Mouse (Mus musculus): Measurements from ENCODE around the gene Foxa3.

DNA sequence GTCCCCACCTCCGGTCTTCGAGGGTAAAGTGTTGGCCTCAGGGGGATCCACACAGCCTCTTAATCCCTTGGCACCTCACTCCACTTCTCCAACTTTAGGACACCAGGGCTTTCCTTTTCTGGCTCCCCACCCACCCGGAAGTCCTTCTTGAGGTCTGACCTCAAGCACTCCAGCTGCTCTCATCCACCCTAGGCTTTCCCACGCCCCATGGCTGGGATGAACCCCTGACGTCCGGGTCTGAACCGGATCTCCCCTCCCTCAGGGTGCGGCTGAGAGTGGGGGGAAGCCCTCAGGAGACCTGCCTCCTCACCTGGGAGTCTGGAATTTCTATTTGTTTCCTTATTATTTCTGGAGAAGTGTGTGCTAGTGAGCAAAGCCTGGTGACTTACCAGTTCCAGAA, 2.3 kb downstream of the Foxa3 start:
- no peak for TF ChIP-seq ZC3H11A (IDR thresholded peaks at IDR 0.05; ENCODE audit: borderline replicate concordance, low read depth, low read length)
- TF ChIP-seq ZNF384 (IDR thresholded peaks at IDR 0.05; ENCODE audit: low read depth, low read length), result no peak
- no peak for TF ChIP-seq CHD2 (IDR thresholded peaks at IDR 0.05; ENCODE audit: low read depth, low read length)
- no peak for TF ChIP-seq MAFK (IDR thresholded peaks at IDR 0.05; ENCODE audit: insufficient read depth, low read depth, low read length)
- no peak for TF ChIP-seq HCFC1 (IDR thresholded peaks at IDR 0.05; ENCODE audit: borderline replicate concordance, insufficient read depth, low read length)
